Mouse (Mus musculus) cerebellum, postnatal 10 days (tissue): ENCODE results near the gene Farp1.

Experiments used
- DNase-seq, 2 experiments: peaks; one replicate each; pipeline ENCODE4 v3.0.0; 2021; ENCODE audit warnings: mixed read lengths in 2 of 2

The Farp1 gene

GRCm38 (mm10) chr14:121229036-121229773 lies 194.2 kb downstream of the Farp1 start:
- DNase-seq = no peak

- DNase-seq = no peak
Observed at GRCm38 (mm10) chr14:121231232-121231631, 196.2 kb downstream of the Farp1 start.

GRCm38 (mm10) chr14:121234741-121235307 lies 199.8 kb downstream of the Farp1 start:
- no peak for DNase-seq

GRCm38 (mm10) chr14:121236736-121237135 lies 201.7 kb downstream of the Farp1 start:
- no peak for DNase-seq

GRCm38 (mm10) chr14:121238727-121239126 lies 203.7 kb downstream of the Farp1 start:
- DNase-seq = no peak

GRCm38 (mm10) chr14:121239386-121239785 lies 204.4 kb downstream of the Farp1 start:
- no peak for DNase-seq

GRCm38 (mm10) chr14:121244104-121244503 lies 209.1 kb downstream of the Farp1 start:
- DNase-seq = no peak

- DNase-seq = no peak
Observed at GRCm38 (mm10) chr14:121246048-121246731, 211.2 kb downstream of the Farp1 start.

GRCm38 (mm10) chr14:121247287-121247686 lies 212.3 kb downstream of the Farp1 start:
- DNase-seq = no peak

- no peak for DNase-seq
Observed at GRCm38 (mm10) chr14:121248346-121248745, 213.3 kb downstream of the Farp1 start.

- no peak for DNase-seq
Observed at GRCm38 (mm10) chr14:121251099-121251498, 216.1 kb downstream of the Farp1 start.

GRCm38 (mm10) chr14:121251708-121252107 lies 216.7 kb downstream of the Farp1 start:
- no peak for DNase-seq

GRCm38 (mm10) chr14:121252542-121252941 lies 217.5 kb downstream of the Farp1 start:
- no peak for DNase-seq

- DNase-seq = no peak
Observed at GRCm38 (mm10) chr14:121254869-121255268, 219.9 kb downstream of the Farp1 start.

GRCm38 (mm10) chr14:121255469-121255868 lies 220.5 kb downstream of the Farp1 start:
- DNase-seq = no peak

- DNase-seq = no peak
Observed at GRCm38 (mm10) chr14:121256896-121257295, 221.9 kb downstream of the Farp1 start.

- no peak for DNase-seq
Observed at GRCm38 (mm10) chr14:121259332-121259731, 224.3 kb downstream of the Farp1 start.

- DNase-seq = peak; percentile 77 to 82
Observed at GRCm38 (mm10) chr14:121259789-121260188, 224.8 kb downstream of the Farp1 start.

GRCm38 (mm10) chr14:121261229-121261879 lies 226.4 kb downstream of the Farp1 start:
- no peak for DNase-seq

- DNase-seq = no peak
Observed at GRCm38 (mm10) chr14:121262606-121263005, 227.6 kb downstream of the Farp1 start.

- no peak for DNase-seq
Observed at GRCm38 (mm10) chr14:121263912-121264311, 228.9 kb downstream of the Farp1 start.

- no peak for DNase-seq
Observed at GRCm38 (mm10) chr14:121264453-121264852, 229.5 kb downstream of the Farp1 start.

GRCm38 (mm10) chr14:121267801-121268200 lies 232.8 kb downstream of the Farp1 start:
- DNase-seq = no peak
